Mouse (Mus musculus): Measurements from ENCODE around the gene Sptbn1.
"Not testable (repeated sequence)": the region's sequence is repeated elsewhere in the genome, so short reads cannot be mapped to it uniquely, and the experiment has no call there.

The Sptbn1 gene

DNA sequence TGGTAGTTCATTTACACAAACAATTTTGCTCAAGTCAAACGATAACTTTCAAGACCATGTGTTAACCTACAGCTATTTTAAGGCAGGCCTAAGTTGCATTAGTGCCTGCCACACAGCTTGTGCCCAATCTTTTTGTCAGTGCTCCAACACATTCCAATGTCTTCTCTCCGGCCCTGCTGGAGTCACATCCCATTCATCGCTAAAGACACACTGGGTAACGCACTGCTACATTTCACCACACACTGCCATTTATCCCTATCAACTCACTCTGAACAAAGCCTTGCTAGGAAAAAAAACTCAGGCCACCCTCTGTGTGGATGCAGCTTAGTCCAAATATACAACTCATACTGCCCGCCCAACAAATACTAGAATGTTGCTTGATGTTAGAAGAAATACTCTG is 11.5 kb downstream of the Sptbn1 start:
- no peak for DNase-seq (ENCODE audit: low spot score)

DNA sequence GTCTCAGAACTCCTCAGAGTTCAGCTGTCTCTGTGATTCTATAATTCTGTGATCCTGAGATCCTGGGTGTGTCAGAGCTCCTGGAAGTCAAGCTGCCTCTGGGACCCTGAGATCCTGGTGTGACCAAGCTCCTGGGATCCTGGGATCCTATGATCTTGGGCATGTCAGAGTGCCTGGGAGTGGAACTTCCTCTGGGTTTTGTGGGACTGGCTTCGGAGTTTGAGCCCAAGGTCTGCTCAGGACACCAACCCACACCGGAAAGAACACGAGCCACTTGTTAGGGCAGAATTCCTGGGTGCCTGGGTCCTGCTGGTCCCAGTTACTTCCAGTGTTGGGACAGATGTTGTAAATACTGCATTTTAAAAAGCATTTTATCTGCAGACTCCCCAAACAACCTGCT is 12.8 kb downstream of the Sptbn1 start:
- not testable (repeated sequence) for DNase-seq (ENCODE audit: low spot score)

DNA sequence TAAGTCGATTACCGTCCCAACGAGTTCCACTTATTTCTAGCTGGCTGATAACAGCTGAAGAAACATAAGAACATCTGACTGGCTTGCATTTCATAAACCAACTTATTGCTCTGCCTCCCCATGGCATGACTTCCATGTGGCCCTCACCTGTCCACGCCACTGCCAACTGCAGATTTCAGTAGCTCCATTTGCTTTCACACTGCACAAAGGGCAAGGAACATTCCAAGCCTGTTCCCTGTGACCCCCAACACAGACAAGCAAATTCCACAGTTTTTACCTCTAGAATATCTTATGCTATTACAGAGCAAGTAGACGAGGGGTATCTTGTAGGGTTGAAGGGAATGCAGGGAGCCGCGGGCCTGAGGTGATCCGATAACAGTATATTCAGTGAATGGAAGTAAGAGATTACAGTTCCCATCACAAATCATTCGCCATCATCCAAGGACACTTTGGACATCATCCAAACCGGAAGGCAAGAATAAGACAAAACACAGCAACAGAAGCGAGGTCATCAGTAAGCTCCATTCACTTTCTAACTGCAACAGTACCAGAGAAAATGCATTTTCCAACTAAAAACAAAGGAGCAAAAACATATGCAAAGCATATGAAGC is 16.6 kb downstream of the Sptbn1 start:
- no peak for DNase-seq (ENCODE audit: low spot score)

DNA sequence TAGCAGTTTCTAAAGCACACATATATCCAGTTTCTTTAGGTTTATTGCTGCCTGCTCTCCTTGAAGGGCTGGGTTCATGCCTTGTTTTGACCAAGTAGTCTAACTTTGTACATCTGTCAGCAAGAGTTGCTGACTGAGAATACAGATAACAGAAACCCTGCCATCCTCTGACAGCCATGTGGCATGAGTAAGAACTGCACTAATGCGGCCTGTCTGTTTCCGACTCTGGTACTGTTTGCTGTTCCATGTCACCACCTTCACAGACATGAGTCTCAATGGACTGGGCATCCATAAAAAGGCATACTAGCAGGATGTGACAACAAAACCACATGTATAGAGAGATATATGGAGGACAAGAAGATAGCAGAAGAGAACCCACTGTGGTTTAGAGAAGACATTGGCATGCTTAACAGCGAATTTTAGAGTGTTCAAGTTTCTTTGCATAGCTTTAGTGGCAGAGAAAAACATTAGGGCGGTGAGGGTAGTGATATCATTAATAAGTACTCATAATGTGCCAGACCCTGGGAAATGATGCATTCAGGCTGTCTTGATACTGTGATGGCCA is 18.4 kb downstream of the Sptbn1 start:
- no peak for DNase-seq (ENCODE audit: low spot score)

DNA sequence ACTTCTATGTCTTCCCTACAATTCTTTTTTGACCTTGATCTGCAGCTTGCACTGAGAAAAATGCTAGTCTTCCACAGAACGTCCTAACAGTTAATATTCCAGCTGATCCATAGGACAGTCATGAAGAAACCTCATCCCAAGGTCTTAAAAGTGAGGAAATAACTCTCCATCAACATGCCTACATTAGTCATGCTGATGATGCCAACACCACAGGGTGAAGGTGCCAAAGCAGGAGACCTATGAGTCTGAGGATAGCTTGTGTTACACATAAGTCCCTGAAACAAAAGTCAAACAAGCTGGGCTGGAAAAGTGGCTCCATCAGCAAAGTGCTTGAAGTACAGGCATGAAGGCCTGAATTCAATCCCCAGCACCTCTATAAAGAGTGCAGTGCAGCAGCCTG is 20.9 kb downstream of the Sptbn1 start:
- no peak for DNase-seq (ENCODE audit: low spot score)

DNA sequence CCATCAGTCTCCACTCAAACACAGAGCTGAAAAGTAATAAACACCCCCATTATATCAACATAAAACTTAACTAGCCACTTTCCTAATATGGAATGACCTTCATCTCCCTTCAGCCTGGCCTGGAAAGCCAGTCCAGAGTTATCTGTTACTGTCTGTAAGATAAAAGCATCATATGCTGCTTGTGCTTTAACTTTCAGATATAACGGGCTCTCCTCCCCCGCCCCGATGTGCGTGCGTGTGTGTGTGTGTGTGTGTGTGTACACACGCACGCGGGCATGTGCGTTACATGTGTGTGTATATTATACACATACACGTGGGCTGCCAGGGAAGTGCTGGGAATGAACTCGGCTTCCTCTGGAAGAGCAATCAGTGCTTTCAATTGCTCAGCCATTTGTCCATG is 21.8 kb downstream of the Sptbn1 start:
- DNase-seq (ENCODE audit: low spot score) = no peak

DNA sequence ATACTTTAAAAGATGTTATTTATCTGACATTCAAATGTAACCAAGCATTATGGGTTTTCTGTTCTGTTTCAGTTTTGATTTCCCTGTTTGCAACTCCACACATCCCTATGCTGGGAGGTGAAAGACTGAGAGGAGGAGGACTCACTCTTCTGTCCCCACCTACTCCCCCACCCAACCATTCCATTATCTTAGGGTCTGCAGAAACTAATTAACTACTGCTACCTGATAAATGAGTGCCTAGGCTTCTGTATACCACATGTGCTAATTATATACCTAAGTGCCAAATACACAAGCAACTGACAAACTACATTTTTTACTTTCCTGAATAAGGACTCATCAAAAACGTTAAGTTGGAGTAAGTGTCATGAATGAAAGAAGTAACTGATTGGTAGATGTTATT is 23.8 kb downstream of the Sptbn1 start:
- DNase-seq (ENCODE audit: low spot score) = no peak

DNA sequence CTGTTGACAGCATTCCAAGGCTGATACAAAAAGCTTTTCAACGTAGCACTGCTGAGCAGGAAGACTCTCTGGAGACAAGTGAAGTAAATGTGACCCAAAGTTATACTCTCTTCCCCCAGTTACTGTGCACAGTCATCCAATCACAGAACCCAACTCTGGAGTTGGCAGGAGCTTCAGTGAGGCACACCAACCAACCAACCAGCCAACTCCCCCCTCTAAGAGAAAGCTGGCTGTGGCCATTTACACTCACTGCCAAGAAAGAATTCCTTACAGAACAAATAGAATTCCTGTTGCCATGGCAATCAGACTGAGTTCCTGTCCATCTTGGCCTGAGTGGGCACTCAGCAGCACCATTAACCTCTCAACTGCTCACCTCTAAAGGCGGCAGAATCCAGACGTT is 24.4 kb downstream of the Sptbn1 start:
- DNase-seq (ENCODE audit: low spot score) = no peak

DNA sequence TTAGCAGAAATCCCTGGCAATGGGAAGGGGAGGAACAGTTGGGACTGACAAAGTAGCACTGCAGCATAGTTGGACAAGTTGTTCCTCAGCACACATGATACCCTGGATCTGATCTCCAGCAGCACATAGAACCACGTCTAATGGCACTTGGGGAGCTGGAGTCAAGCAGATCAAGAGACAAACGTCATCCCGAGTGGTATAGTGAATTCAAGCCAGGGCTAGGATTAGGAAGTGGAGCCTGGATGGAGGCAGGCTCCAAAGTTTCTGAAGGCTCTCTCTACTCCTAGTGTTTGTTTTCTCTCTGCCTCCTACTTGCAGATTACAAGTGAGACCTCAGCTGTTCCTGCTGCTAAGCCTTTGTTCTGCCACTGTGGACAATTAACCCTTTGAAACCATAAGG is 27.1 kb downstream of the Sptbn1 start:
- DNase-seq (ENCODE audit: low spot score) = no peak

DNA sequence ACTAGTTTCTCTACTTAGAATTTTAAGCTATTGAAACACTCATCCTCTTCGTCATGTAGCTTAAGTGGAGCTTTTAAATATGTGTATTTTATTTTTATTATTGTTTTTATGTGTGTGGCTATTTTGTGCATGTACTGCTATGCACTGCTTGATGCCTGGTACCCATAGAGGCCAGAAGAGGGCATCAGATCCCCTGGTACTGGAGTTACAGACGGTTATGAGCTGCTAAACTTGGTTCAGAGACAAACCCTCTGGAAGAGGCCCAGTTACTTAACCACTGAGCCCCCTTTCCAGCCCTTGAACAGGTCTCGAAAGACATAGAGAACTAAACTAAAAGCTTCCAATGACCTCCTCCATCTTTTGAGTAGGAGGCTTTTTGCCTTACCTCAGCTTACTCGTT is 30.0 kb downstream of the Sptbn1 start:
- DNase-seq (ENCODE audit: low spot score) = no peak

DNA sequence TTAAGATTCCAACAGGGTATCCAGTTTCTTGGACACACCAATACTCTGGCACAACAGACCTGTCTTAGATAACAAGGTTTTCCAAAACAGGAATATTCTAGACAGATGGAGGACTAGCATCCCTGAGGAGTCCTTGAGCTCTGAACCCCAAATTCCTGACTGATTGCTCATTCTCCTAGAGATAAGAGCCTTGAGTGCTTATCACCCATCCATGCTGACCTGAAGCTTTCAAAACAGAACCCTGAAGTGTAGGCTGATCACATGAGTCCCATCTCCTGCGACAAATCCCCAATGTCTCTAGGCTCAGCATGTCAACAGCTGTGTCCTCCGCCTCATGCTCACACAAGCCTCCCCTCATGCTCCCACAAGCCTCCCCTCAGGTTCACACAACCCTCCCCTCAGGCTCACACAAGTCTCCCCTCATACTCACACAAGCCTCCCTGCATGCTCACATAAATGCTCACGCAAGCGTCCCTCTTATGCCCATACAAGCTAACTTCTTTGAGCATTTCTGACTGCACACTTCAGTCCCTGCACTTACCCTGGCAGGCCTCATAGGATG is 31.2 kb downstream of the Sptbn1 start:
- DNase-seq (ENCODE audit: low spot score) = no peak

DNA sequence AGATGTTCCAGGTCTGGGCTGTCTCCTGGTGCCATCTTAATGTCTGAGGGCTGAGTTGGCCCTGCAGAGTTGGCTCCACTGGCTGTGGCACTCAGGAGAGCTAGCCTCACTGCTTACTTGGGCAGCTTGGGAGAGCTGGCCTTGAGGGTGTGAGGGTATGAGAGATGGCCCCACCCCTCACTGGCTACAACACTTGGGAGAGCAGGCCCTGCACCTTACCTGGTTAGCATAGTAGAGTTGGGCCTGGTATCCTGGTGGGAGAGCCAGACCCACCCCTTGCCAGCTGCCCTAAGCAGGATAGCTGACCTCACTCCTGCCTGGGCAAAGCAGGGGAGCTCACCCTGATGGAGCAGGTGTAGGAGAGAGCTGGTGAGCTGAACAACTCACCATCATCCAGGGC is 32.3 kb downstream of the Sptbn1 start:
- no peak for DNase-seq (ENCODE audit: low spot score)

DNA sequence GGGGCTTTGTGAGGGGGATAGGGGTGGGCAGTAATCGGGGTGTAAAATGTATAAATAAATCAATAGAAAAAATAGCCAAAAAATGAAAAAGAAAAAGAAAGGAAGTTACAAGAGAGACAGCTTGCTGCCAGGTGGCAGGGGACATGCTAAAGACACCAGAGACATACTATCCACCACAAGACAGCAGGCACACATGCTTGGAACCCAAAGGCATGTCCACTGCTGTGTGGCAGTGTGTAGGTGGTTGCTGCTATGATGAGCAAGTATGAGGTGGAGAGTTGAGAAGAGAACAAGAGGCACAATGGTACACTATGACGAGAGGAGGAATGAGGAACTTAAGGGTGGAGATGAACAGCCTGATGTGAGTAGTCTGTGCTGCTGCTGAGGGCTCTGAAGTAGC is 32.8 kb downstream of the Sptbn1 start:
- no peak for DNase-seq (ENCODE audit: low spot score)

DNA sequence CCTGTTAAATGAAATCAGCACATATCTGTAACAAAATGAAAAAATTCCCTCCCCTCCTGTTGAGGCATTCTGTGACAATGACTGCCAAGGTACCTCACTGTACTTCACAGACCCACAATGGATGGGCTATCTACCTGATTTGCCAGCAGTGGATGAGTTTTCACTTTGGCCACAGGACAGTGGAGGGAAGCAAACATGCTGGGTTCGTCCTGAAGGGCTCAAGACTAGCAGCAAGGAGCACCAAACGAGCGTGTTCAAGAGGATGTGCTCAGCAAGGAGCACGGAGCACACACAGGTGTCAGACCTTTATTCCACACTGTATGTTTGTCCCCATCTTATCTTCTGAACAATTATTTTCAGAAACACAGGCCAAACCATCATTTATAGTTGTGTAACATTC is 34.0 kb downstream of the Sptbn1 start:
- no peak for DNase-seq (ENCODE audit: low spot score)

DNA sequence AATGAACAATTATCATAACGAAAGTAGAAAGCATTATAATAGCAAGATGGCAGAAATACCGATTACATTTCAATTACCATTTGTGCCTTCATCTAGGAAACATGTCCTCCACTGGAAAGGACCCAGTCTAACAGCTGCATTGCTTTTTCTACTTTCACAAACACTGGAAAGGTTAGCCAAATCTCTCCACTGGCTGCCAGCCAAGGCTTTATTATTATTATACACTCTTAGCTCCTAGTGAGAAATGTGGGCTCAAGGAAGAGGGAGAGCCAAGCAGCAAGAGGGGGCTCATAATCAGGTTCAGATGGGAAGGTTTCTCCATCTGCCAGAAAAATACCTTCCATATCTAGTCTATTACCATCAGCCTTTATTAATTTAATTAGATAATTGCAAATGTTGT is 35.9 kb downstream of the Sptbn1 start:
- DNase-seq (ENCODE audit: low spot score) = peak; percentile 36

DNA sequence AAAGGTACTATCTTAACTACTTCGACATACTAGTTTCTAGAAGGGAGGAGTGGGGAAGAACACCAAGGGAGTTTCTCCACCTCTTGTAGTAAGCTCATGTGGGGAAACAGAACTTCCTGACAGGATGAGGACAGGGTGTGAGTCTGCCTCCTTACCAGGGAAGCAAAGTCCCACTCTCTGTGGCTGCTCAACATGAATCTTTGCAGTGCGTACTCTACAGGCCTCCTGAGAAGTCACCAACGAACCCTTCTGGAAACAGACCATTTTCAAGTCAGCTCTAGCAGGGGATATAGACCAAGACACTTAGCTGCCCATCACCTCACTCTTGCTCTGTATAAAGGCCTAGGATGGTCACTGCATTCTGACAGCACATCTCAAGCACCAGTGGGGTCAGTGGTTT is 36.6 kb downstream of the Sptbn1 start:
- DNase-seq (ENCODE audit: low spot score) = no peak

DNA sequence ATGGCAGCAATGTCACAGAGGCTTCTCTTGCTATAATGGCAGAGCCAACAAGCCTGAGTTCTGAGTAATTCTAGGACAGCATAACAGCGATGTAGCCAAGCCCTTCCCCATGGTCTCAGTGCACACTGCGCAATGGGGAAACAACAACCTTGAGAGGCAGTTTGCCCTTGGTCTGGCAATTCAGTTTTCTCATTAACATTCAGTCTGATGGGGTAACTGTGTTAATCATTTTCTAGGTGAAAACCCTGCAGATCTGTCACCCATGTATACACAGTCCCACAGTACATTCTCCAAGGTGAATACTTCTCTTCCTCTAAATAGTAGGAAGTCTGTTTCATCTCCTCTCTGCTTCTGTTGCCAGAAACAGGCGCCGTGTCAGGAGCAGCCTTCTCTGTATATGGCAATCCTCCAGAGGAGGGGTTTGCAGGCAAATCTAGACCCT is 37.6 kb downstream of the Sptbn1 start:
- DNase-seq (ENCODE audit: low spot score) = no peak

DNA sequence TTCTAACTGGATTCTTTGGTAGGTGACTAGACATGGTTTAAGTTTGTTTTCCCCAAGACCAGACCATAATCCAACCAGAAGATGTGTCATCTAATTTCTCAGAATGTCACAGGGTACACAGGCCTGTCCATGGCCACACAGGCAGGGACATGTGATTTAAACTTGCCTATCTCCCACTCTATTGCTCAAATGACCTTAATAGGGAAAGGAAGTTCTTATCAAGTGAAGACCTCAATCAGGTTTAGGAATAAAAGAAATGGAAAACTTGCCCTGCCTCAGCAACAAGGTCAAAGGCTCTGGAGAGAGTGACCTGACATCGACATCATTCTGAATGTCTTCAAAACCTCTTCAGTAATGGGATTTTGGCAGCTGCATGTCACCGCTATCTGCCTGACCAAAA is 41.2 kb downstream of the Sptbn1 start:
- DNase-seq (ENCODE audit: low spot score) = no peak

DNA sequence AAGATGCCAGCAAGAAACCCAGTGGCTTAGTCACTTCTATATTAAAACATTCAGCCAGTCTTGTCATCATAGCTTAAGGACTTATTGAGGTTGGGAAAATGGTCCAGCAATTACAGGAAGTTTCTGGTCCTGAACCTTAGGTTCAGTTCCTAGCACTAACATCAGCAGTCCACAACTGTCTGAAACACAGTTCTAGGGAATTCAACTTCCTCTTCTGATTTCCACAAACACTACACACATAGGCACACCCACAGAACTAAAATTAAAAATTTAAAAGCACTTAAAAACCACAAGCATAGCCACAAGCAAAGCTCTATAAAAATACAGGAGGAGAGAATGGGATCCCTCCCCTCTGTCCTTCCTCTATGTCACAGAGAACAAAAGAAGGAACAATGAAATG is 43.4 kb downstream of the Sptbn1 start:
- no peak for DNase-seq (ENCODE audit: low spot score)

DNA sequence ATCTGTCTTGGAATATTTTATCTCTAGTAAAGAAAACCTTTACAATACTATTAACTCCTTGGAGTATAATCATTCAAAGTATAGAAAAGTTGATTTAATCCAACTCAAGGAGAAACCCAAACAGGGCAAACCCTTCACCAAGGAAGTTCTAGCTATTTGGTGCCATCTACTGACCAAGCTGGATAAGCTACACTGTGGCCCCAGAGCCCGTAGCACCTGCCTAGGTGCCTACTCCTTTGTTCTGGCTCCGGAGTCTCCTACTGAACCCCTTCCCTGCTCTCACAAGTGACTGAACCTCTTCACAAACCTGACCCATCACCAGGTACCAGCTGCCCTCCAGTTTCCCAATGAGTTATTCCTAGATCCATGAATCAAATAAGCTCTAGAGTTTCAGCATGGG is 45.3 kb downstream of the Sptbn1 start:
- no peak for DNase-seq (ENCODE audit: low spot score)

DNA sequence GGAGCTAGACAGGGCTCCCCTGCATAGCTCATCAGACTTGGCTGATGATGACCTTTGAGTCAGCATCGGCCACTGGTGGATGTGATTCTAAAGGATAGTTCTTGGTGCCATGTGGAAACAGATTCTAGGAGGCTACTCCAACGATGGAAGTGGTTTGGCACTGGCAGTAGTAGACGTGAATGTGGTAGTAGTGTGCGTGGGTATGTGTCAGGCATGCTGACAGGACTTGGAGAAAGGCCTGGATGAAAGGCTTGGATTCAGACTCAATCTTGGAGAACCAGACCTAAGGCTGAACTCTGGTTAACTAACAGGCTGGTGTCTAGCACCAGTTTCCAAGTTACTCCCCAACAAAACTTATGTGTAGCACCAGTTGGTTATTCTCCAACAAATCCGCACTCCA is 46.9 kb downstream of the Sptbn1 start:
- no peak for DNase-seq (ENCODE audit: low spot score)

DNA sequence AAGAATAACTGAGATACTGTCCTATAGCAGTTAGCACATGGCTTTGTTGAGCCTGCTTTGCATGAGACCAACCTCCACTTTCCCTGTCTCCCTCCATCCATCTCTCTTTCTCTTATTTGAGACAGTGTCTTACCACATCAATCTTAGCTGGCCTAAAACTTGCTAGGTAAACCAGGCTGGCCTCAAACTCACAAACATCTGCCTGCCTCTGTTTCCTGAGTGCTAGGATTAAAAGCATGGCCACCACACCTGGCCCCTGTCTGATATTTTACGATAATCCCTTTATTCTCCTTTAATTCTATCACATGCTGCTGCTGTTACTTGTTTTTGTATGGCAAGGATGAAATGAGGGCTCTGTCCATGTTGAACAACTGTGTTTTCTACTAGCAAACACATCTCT is 49.6 kb downstream of the Sptbn1 start:
- no peak for DNase-seq (ENCODE audit: low spot score)

DNA sequence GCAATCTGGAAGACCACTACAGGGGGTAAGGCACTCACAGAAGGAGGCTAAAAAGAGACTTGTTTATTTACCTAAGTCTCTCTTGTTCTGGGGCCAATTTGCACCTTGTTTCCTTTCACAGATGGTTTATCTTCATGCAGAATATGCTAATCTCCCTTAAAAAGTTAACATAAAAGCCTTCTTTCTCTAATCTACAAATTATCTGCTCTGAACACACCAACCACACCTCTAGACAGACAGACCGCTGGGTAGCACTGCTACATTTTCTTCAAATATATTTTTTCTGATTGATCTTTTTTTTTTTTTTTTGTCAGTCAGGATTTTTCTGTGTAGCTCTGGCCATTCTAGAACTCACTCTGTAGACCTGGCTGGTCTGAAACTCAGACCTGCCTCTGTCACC is 50.5 kb downstream of the Sptbn1 start:
- DNase-seq (ENCODE audit: low spot score) = no peak

Measured in urinary bladder, postnatal 25 days (tissue).